Mouse (Mus musculus) CD4-positive, CD25-positive, alpha-beta regulatory T cell, adult 4 months (primary cell): Measurements from ENCODE around the gene Pou3f3. TPM values are rescaled to one million over a fixed set of nuclear protein-coding genes. Genes with fewer than 3 reads are reported as not detected.
A peak's percentile ranks its signal among the peaks of the same experiment; 100 is the strongest.

Experiments
- ATAC-seq: one replicate; pipeline ENCODE4 v1.8.0; 2017
- polyA plus RNA-seq, 2 experiments: library from polyadenylated mRNA; unstranded; fragments of 100-300 nt; shearing (Covaris generic); gene quantifications; one replicate each; pipeline ENCODE4 v1.2.1; 2017

Pou3f3 gene
- polyA plus RNA-seq, 2 experiments from 2014 or later = 0.08 TPM; not detected in 1

GRCm38 (mm10) chr1:42710995-42711394, 15.4 kb downstream of the Pou3f3 start:
- ATAC-seq = no peak

GRCm38 (mm10) chr1:42711456-42712310, 16.1 kb downstream of the Pou3f3 start:
- ATAC-seq = no peak

- ATAC-seq = no peak
Measured at GRCm38 (mm10) chr1:42712311-42712690, 16.7 kb downstream of the Pou3f3 start.

- ATAC-seq = no peak
Measured at GRCm38 (mm10) chr1:42713104-42713932, 17.8 kb downstream of the Pou3f3 start.

GRCm38 (mm10) chr1:42714016-42714931, 18.7 kb downstream of the Pou3f3 start:
- peak; percentile 39 for ATAC-seq

GRCm38 (mm10) chr1:42718549-42718948, 23.0 kb downstream of the Pou3f3 start:
- ATAC-seq = no peak

GRCm38 (mm10) chr1:42721353-42721752, 25.8 kb downstream of the Pou3f3 start:
- no peak for ATAC-seq

- ATAC-seq = no peak
Measured at GRCm38 (mm10) chr1:42723769-42724300, 28.3 kb downstream of the Pou3f3 start.

- no peak for ATAC-seq
Measured at GRCm38 (mm10) chr1:42724881-42725280, 29.3 kb downstream of the Pou3f3 start.

GRCm38 (mm10) chr1:42727161-42727560, 31.6 kb downstream of the Pou3f3 start:
- ATAC-seq = no peak

GRCm38 (mm10) chr1:42727676-42728075, 32.1 kb downstream of the Pou3f3 start:
- ATAC-seq = no peak

GRCm38 (mm10) chr1:42741383-42742241, 46.0 kb downstream of the Pou3f3 start:
- ATAC-seq = no peak

GRCm38 (mm10) chr1:42742242-42742560, 46.6 kb downstream of the Pou3f3 start:
- ATAC-seq = no peak

- ATAC-seq = no peak
Measured at GRCm38 (mm10) chr1:42745047-42745446, 49.5 kb downstream of the Pou3f3 start.

GRCm38 (mm10) chr1:42749536-42750292, 54.1 kb downstream of the Pou3f3 start:
- no peak for ATAC-seq

Other genes starting within 250 kb of the Pou3f3 start
- gene Mrps9, start 155.5 kb downstream of the Pou3f3 start, polyA plus RNA-seq = 10 to 100 TPM; 67.2 to 89.6 TPM